Comparison of ENCODE assay signal across 11 mouse cellular contexts in genomic region chr2:135773194-135773972, GRCm38 (mm10).
A peak's percentile ranks its signal among the peaks of the same experiment; 100 is the strongest.
DNase-seq lines count a peak whose midpoint lies in the region; ATAC-seq lines count a peak whose summit lies in the region.
"Had no signal": no experiment of that assay in that cellular context is flagged by ENCODE, and none has a peak within 500 bp of the region (broad histone marks: within the 10 kb centered on the region; RNA-seq: fewer than 3 reads in every experiment).

No protein-coding gene starts in this region.

- H3K27ac ChIP-seq in heart, embryonic 13.5 days (replicated peaks) = peak overlapping the region; percentile 80
- no peak overlapping the region for H3K27ac ChIP-seq in limb, embryonic 12.5 days

- 25% methylated on average over 10 of the region's 10 CpGs for WGBS in heart, embryonic 13.5 days
- 37% methylated on average over 10 of the region's 10 CpGs for WGBS in limb, embryonic 12.5 days

- peaks cover 30% of the 10 kb centered on the region for H3K4me1 ChIP-seq in heart, embryonic 13.5 days
- peaks cover 25% of the 10 kb centered on the region for H3K4me1 ChIP-seq in limb, embryonic 12.5 days (replicated peaks)

- no peaks in the 10 kb centered on the region for H3K36me3 ChIP-seq in heart, embryonic 13.5 days
- H3K36me3 ChIP-seq in limb, embryonic 12.5 days = no peaks in the 10 kb centered on the region

- H3K9ac ChIP-seq in heart, embryonic 13.5 days = no peak overlapping the region
- no peak overlapping the region for H3K9ac ChIP-seq in limb, embryonic 12.5 days (replicated peaks)

- intact Hi-C loops in heart, postnatal 14 days (cut with DNase I) = no loop called here

- no peaks in the 10 kb centered on the region for H3K27me3 ChIP-seq in heart, embryonic 13.5 days (replicated peaks)
- H3K27me3 ChIP-seq in limb, embryonic 12.5 days = no peaks in the 10 kb centered on the region

- no peaks in the 10 kb centered on the region for H3K9me3 ChIP-seq in heart, embryonic 13.5 days
- no peaks in the 10 kb centered on the region for H3K9me3 ChIP-seq in limb, embryonic 12.5 days

- peak overlapping the region; percentile 43 for H3K4me2 ChIP-seq in heart, embryonic 13.5 days
- H3K4me2 ChIP-seq in limb, embryonic 12.5 days = no peak overlapping the region

- peak; percentile 33 for DNase-seq in adrenal gland, adult 2 months
- DNase-seq in adrenal gland, adult 18-20 months (ENCODE audit: low spot score in 2 of 2) = no peak
- DNase-seq in heart, postnatal 14 days = no peak
- DNase-seq in brain, adult 2 months (ENCODE audit: low read depth, low spot score) = peak; percentile 61
- DNase-seq in c-Kit-positive CD71-positive TER-119-positive erythroid progenitor cells, embryonic 14.5 days (ENCODE audit: low spot score) = no peak
- no peak for DNase-seq in B cell, adult 2 months
- DNase-seq: cerebellum, adult 18-20 months; lung, adult 2 months had no signal

- no peak; the same call in 1 of the 2 replicates for ATAC-seq in heart, embryonic 13.5 days (ENCODE audit: extremely low read depth, insufficient number of reproducible peaks, low FRiP score, low TSS enrichment)
- ATAC-seq in limb, embryonic 12.5 days (ENCODE audit: insufficient number of reproducible peaks, insufficient read depth, low FRiP score, low TSS enrichment, low read depth) = 0 out of 2 replicates have a peak, but pooled peaks have one; percentile 43

- no peak overlapping the region for H3K4me3 ChIP-seq in heart, embryonic 13.5 days
- H3K4me3 ChIP-seq in limb, embryonic 12.5 days (replicated peaks) = no peak overlapping the region
- H3K4me3 ChIP-seq: erythroblast, embryonic 14.5 days had no signal

Comparison
In these comparisons a context has a peak if more than half of its experiments do, and no peak if none do; other contexts are left out.
1. DNase-seq: peak in adrenal gland, adult 2 months (single experiment) and brain, adult 2 months (single experiment); none in adrenal gland, adult 18-20 months (0 of 2), heart, postnatal 14 days (0 of 2), c-Kit-positive CD71-positive TER-119-positive erythroid progenitor cells, embryonic 14.5 days (single experiment) and B cell, adult 2 months (0 of 2).